Comparison of ENCODE assay signal across 31 mouse cellular contexts in genomic region chr6:91237273-91237672, GRCm38 (mm10). TPM values are rescaled to one million over a fixed set of nuclear protein-coding genes. Genes with fewer than 3 reads are reported as not detected.
DNase-seq lines count a peak whose midpoint lies in the region; ATAC-seq lines count a peak whose summit lies in the region.
"Had no signal": no experiment of that assay in that cellular context is flagged by ENCODE, and none has a peak within 500 bp of the region (broad histone marks: within the 10 kb centered on the region; RNA-seq: fewer than 3 reads in every experiment).

No protein-coding gene starts in this region.

- WGBS in forebrain, embryonic 10.5 days, result 63% methylated on average over 2 of the region's 2 CpGs
- 42% methylated on average over 2 of the region's 2 CpGs for WGBS in forebrain, embryonic 11.5 days
- WGBS in embryonic facial prominence, embryonic 11.5 days, result 43% methylated on average over 2 of the region's 2 CpGs
- 69% methylated on average over 2 of the region's 2 CpGs for WGBS in limb, embryonic 10.5 days
- 47% methylated on average over 2 of the region's 2 CpGs for WGBS in limb, embryonic 15.5 days

- no peaks in the 10 kb centered on the region for H3K27me3 ChIP-seq in forebrain, embryonic 10.5 days (ENCODE audit: poor library complexity, severe bottlenecking)
- no peaks in the 10 kb centered on the region for H3K27me3 ChIP-seq in forebrain, embryonic 11.5 days (ENCODE audit: control insufficient read depth, insufficient read depth, low read length)
- H3K27me3 ChIP-seq in embryonic facial prominence, embryonic 11.5 days (ENCODE audit: control insufficient read depth, insufficient read depth, low read length), result no peaks in the 10 kb centered on the region
- no peaks in the 10 kb centered on the region for H3K27me3 ChIP-seq in limb, embryonic 10.5 days (ENCODE audit: low read depth, poor library complexity, severe bottlenecking)
- no peaks in the 10 kb centered on the region for H3K27me3 ChIP-seq in limb, embryonic 15.5 days
- H3K27me3 ChIP-seq: midbrain, embryonic 15.5 days had no signal

- no peak for ATAC-seq in forebrain, embryonic 11.5 days (replicated peaks; ENCODE audit: low FRiP score)
- ATAC-seq in embryonic facial prominence, embryonic 11.5 days (replicated peaks; ENCODE audit: insufficient number of reproducible peaks, low FRiP score, low TSS enrichment, low read depth), result no peak
- ATAC-seq in limb, embryonic 15.5 days (ENCODE audit: insufficient number of reproducible peaks, low FRiP score, low TSS enrichment, low read depth), result no peak
- ATAC-seq: forebrain, embryonic 14.5 days; intestine, postnatal 0 days; midbrain, embryonic 15.5 days had no signal

- no peak overlapping the region for H3K4me2 ChIP-seq in forebrain, embryonic 11.5 days (ENCODE audit: low read depth, low read length, severe bottlenecking)
- H3K4me2 ChIP-seq in embryonic facial prominence, embryonic 11.5 days (ENCODE audit: low read depth, low read length), result no peak overlapping the region
- no peak overlapping the region for H3K4me2 ChIP-seq in limb, embryonic 15.5 days
- H3K4me2 ChIP-seq: heart, embryonic 11.5 days; hindbrain, embryonic 14.5 days; midbrain, embryonic 15.5 days had no signal

- no peak overlapping the region for H3K4me3 ChIP-seq in forebrain, embryonic 10.5 days
- no peak overlapping the region for H3K4me3 ChIP-seq in forebrain, embryonic 11.5 days (ENCODE audit: low read depth, low read length)
- H3K4me3 ChIP-seq in embryonic facial prominence, embryonic 11.5 days (ENCODE audit: low read depth, low read length), result no peak overlapping the region
- no peak overlapping the region for H3K4me3 ChIP-seq in limb, embryonic 10.5 days
- H3K4me3 ChIP-seq in limb, embryonic 15.5 days, result no peak overlapping the region
- H3K4me3 ChIP-seq: layer of hippocampus, adult 2 months; midbrain, embryonic 10.5 days; midbrain, embryonic 15.5 days had no signal

- DNase-seq in forebrain, embryonic 10.5 days (ENCODE audit: extremely low spot score, low spot score), result no peak
- no peak for DNase-seq in forebrain, embryonic 11.5 days (ENCODE audit: low spot score)
- no peak for DNase-seq in embryonic facial prominence, embryonic 11.5 days (ENCODE audit: low spot score)
- no peak for DNase-seq in limb, embryonic 10.5 days (ENCODE audit: low spot score)
- no peak for DNase-seq in adrenal gland, postnatal 10 days
- DNase-seq in lung, postnatal 25 days (ENCODE audit: low spot score), result no peak
- no peak for DNase-seq in Muller cell, postnatal 12 days (ENCODE audit: inconsistent ontology term)
- DNase-seq: adrenal gland, postnatal 25 days; cerebellum, adult 11-12 months; cerebellum, adult 9-11 months; gastrocnemius, postnatal 36 days; heart, adult 18-20 months; heart, postnatal 36 days; kidney, postnatal 36 days; liver; lung, adult 2 months; lung, postnatal 10 days; right cerebral cortex, postnatal 4 days; thymus, adult 2 months; thymus, postnatal 4 days had no signal

- H3K27ac ChIP-seq in forebrain, embryonic 10.5 days, result peak overlapping the region; percentile 73
- H3K27ac ChIP-seq in forebrain, embryonic 11.5 days (ENCODE audit: low read depth, low read length), result no peak overlapping the region
- H3K27ac ChIP-seq in embryonic facial prominence, embryonic 11.5 days (replicated peaks; ENCODE audit: low read depth, low read length), result peak overlapping the region; percentile 78
- peak overlapping the region; percentile 90 for H3K27ac ChIP-seq in limb, embryonic 10.5 days
- H3K27ac ChIP-seq in limb, embryonic 15.5 days, result peak overlapping the region; percentile 76; the same call in 1 of the 2 replicates
- H3K27ac ChIP-seq: hindbrain, embryonic 14.5 days; layer of hippocampus, adult 2 months; liver, embryonic 14.5 days; midbrain, embryonic 15.5 days; stomach, postnatal 0 days had no signal

- H3K36me3 ChIP-seq in forebrain, embryonic 10.5 days (replicated peaks), result no peaks in the 10 kb centered on the region
- H3K36me3 ChIP-seq in forebrain, embryonic 11.5 days (ENCODE audit: control insufficient read depth, insufficient read depth, low read length), result no peaks in the 10 kb centered on the region
- peaks cover 3% of the 10 kb centered on the region; the same call in 1 of the 2 replicates for H3K36me3 ChIP-seq in embryonic facial prominence, embryonic 11.5 days (replicated peaks; ENCODE audit: control insufficient read depth, insufficient read depth, low read depth, low read length)
- peaks cover 38% of the 10 kb centered on the region for H3K36me3 ChIP-seq in limb, embryonic 10.5 days
- H3K36me3 ChIP-seq in limb, embryonic 15.5 days, result peaks cover 21% of the 10 kb centered on the region
- H3K36me3 ChIP-seq: midbrain, embryonic 10.5 days; midbrain, embryonic 15.5 days had no signal

- no peaks in the 10 kb centered on the region for H3K9me3 ChIP-seq in forebrain, embryonic 10.5 days
- no peaks in the 10 kb centered on the region for H3K9me3 ChIP-seq in forebrain, embryonic 11.5 days (ENCODE audit: control insufficient read depth, low read length)
- no peaks in the 10 kb centered on the region for H3K9me3 ChIP-seq in embryonic facial prominence, embryonic 11.5 days (replicated peaks; ENCODE audit: control insufficient read depth, low read length)
- H3K9me3 ChIP-seq in limb, embryonic 10.5 days (replicated peaks), result no peaks in the 10 kb centered on the region
- no peaks in the 10 kb centered on the region for H3K9me3 ChIP-seq in limb, embryonic 15.5 days
- H3K9me3 ChIP-seq: midbrain, embryonic 10.5 days; midbrain, embryonic 15.5 days had no signal

- peaks cover 62% of the 10 kb centered on the region for H3K4me1 ChIP-seq in forebrain, embryonic 10.5 days
- H3K4me1 ChIP-seq in forebrain, embryonic 11.5 days (replicated peaks; ENCODE audit: control insufficient read depth, insufficient read depth, low read length), result 0 out of 2 replicates have a peak, but pooled peaks cover 2% of the 10 kb centered on the region
- H3K4me1 ChIP-seq in embryonic facial prominence, embryonic 11.5 days (ENCODE audit: control insufficient read depth, insufficient read depth, low read length), result peaks cover 18% of the 10 kb centered on the region
- H3K4me1 ChIP-seq in limb, embryonic 10.5 days, result peaks cover 57% of the 10 kb centered on the region
- peaks cover 56% of the 10 kb centered on the region for H3K4me1 ChIP-seq in limb, embryonic 15.5 days

- no peak overlapping the region for H3K9ac ChIP-seq in forebrain, embryonic 11.5 days (ENCODE audit: low read length)
- H3K9ac ChIP-seq in embryonic facial prominence, embryonic 11.5 days (replicated peaks; ENCODE audit: low read length), result no peak overlapping the region
- H3K9ac ChIP-seq in limb, embryonic 15.5 days, result no peak overlapping the region
- H3K9ac ChIP-seq: hindbrain, embryonic 14.5 days; liver, embryonic 14.5 days; midbrain, embryonic 15.5 days had no signal

RNA-seq across cellular contexts. Expression of gene Fbln2, which starts 25.0 kb away (rescaled TPM):
- polyA plus RNA-seq in forebrain, embryonic 10.5 days (2016; fragmentation: Nextera tagmentation; extraction: Ambion mirVana), result 30.5 and 35.4 TPM in 2 replicates
- 38.9 and 42.4 TPM in 2 replicates for polyA plus RNA-seq in forebrain, embryonic 11.5 days (2014; fragmentation: Nextera tagmentation; extraction: Ambion mirVana)
- 61.9 and 76.6 TPM in 2 replicates for polyA plus RNA-seq in embryonic facial prominence, embryonic 11.5 days (2014; fragmentation: Nextera tagmentation; extraction: Ambion mirVana)
- polyA plus RNA-seq in limb, embryonic 10.5 days (2016; fragmentation: Nextera tagmentation; extraction: Ambion mirVana), result 61.9 and 101 TPM in 2 replicates
- polyA plus RNA-seq in limb, embryonic 15.5 days (2015; fragmentation: Nextera tagmentation; extraction: Ambion mirVana), result 297 and 305 TPM in 2 replicates
- 10 to 100 TPM; 59.6 to 62.1 TPM for total RNA-seq in adrenal gland, postnatal 10 days (2021)
- total RNA-seq: neutrophil, adult 5-6 weeks had no signal
